Mouse (Mus musculus): ENCODE results near the gene Lcn9. TPM values are rescaled to one million over a fixed set of nuclear protein-coding genes. Genes with fewer than 3 reads are reported as not detected.
"Not testable (repeated sequence)": the region's sequence is repeated elsewhere in the genome, so short reads cannot be mapped to it uniquely, and the experiment has no call there.

Gene Lcn9
- polyA plus RNA-seq, 1 experiment from 2014 or later = not detected

DNA sequence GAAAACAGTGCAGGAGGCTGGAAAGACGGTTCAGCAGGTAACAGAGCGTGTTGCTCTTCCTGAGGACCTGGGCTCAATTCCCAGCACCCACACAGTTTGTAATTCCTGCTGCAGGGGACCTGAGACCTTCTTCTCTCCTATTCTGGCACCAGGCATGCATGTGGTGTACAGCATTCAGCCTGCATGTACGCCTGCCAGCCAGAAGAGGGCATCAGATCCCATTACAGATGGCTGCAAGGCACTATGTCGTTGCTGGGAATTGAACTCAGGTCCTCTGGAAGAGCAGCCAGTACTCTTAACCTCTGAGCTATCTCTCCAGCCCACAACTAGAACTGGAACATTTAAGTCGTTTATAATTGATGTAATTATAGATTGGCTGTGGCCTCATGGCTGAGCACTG lies 9.6 kb upstream of the Lcn9 start:
- H3K9me3 ChIP-seq = no peaks in the 10 kb centered on the region
- no peak overlapping the region for H3K9ac ChIP-seq
- ATAC-seq (ENCODE audit: low read depth) = no peak
- H3K27me3 ChIP-seq = no peaks in the 10 kb centered on the region
- 80% methylated on average over 5 of the region's 5 CpGs for WGBS
- no peak overlapping the region for H3K27ac ChIP-seq (replicated peaks)
- no peaks in the 10 kb centered on the region for H3K36me3 ChIP-seq
- H3K4me1 ChIP-seq (replicated peaks) = no peaks in the 10 kb centered on the region
- H3K4me2 ChIP-seq = no peak overlapping the region
- no peak overlapping the region for H3K4me3 ChIP-seq

DNA sequence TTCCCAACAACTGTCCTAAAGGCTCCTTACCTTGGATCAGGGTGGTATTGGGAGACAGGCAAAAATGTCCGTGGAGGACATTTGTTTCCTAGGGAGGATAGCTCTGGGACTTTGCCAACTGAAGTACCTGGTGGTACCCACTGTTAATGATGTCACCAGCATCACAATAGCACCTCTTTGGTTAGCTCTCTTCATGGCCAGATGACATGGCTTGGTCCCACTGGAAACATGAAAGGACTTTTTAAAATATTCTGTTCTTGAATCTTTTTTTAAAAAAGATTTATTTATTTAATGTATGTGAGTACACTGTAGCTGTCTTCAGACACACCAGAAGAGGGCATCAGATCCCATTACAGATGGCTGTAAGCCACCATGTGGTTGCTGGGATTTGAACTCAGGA lies 7.2 kb upstream of the Lcn9 start, which contains the start of gene Glt6d1:
Gene Glt6d1, minus strand, starts transcription at position 101 of the 400 bp plus-strand sequence.
- H3K4me2 ChIP-seq; H3K27me3 ChIP-seq; H3K4me1 ChIP-seq (replicated peaks); H3K27ac ChIP-seq (replicated peaks); H3K9ac ChIP-seq; H3K36me3 ChIP-seq; H3K9me3 ChIP-seq; H3K4me3 ChIP-seq; ATAC-seq (ENCODE audit: low read depth): not testable (repeated sequence)
- 81% methylated on average over 1 of the region's 1 CpGs for WGBS

DNA sequence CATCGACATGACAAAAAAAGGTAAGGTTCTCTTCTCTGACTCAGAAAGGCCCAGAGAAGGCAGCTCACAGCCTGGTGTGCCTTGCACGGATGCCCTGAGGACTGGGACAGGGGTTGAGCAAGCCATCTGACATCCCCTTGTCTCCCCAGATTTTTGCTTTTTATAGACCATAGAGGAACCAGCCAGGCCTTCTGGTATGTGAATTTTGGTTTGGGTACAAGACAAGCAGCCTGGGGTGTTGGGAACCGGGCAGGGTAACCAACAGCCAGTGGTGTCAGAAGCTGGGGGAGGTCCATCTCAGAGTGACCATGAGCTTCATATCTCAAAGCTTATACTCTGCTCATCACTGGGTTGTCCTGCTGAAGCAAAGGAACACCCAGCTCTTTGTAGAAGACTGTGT lies 1.8 kb downstream of the Lcn9 start:
- no peak for ATAC-seq (ENCODE audit: low read depth)

DNA sequence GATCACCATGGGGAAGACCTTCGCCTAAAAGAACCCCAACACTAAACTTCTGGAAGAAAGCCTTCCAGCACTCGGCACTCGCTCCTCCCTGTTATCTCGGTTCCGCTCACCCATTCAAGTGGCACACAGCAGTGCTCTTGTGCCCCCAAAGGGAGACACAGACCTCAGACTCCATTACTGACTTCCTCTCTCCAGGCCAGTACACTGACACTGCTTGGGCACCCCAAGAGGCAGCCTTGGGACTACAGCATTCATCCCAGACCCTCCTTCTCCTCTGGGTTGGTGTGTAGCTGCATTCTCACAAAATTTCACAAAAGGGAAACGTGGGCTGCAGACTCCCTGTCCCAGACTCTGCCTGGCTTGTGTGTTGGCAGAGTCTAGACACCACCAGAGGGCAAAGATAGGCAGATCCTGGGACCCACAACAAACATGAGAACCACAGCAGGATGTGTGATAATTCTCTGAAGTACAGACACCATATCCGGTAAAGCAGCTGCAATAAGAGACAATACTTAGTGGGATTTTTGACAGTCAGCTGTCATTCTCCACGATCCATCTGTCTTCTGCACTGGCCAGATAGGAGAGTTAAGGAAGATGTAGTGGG lies 5.5 kb downstream of the Lcn9 start:
- Histone ChIP-seq H3K27ac (replicated peaks) (no peak overlapping the region), H3K9ac (no peak overlapping the region), H3K4me3 (no peak overlapping the region), H3K4me2 (no peak overlapping the region), H3K36me3 (no peaks in the 10 kb centered on the region), H3K4me1 (replicated peaks) (no peaks in the 10 kb centered on the region), H3K9me3 (no peaks in the 10 kb centered on the region), H3K27me3 (no peaks in the 10 kb centered on the region)
- 84% methylated on average over 8 of the region's 8 CpGs for WGBS
- ATAC-seq (ENCODE audit: low read depth) = no peak

More for the DNA sequence above, 1.8 kb downstream of the Lcn9 start:
- Histone ChIP-seq H3K27ac (replicated peaks) (no peak overlapping the region), H3K9me3 (no peaks in the 10 kb centered on the region), H3K36me3 (no peaks in the 10 kb centered on the region), H3K27me3 (no peaks in the 10 kb centered on the region), H3K4me3 (no peak overlapping the region), H3K9ac (no peak overlapping the region), H3K4me1 (replicated peaks) (no peaks in the 10 kb centered on the region), H3K4me2 (no peak overlapping the region)
- WGBS = 86% methylated on average over 3 of the region's 3 CpGs

DNA sequence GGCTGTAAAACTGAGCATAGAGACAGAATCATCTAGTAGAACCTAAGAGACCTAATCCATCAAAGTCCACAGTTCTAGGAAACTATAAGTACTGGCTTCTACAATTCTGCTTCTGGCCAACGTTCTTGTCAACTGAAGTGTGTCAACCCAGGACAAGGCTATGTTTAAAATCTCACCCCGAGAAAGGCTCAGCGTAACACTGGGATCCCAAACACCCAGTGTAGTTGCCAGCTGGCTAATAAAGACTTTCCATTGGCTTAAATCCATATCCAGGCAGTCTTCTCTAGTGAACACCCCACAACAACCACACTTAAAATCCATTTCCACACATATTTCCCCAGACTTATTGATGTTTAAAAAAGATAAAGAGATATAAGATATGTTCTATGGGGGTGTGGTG lies 7.8 kb downstream of the Lcn9 start:
- no peaks in the 10 kb centered on the region for H3K27me3 ChIP-seq
- H3K4me3 ChIP-seq = no peak overlapping the region
- no peak overlapping the region for H3K4me2 ChIP-seq
- H3K36me3 ChIP-seq = no peaks in the 10 kb centered on the region
- WGBS = 86% methylated on average over 3 of the region's 3 CpGs
- H3K9ac ChIP-seq = no peak overlapping the region
- no peak for ATAC-seq (ENCODE audit: low read depth)
- no peak overlapping the region for H3K27ac ChIP-seq (replicated peaks)
- no peaks in the 10 kb centered on the region for H3K9me3 ChIP-seq
- no peaks in the 10 kb centered on the region for H3K4me1 ChIP-seq (replicated peaks)

DNA sequence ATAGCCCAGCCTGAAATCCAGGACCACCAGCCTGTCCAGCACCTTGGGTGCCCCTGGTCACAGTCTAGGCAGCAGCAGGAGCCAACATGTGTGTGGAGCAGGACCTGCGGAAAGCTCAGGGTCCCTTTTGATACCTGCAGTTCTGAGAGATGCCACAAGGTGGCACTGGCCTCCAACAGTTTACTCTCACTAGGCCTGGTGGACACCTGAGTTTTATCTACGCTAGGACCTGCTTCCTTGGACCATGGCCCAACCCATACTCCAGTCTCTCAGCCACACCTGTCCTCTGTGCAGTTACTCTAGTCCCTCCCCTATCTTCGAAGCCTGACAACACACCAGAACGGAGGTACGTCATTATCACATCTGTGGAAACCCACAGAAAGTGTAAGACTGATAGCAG lies 13.3 kb downstream of the Lcn9 start:
- Histone ChIP-seq H3K36me3 (no peaks in the 10 kb centered on the region), H3K4me2 (no peak overlapping the region), H3K9me3 (no peaks in the 10 kb centered on the region), H3K27me3 (no peaks in the 10 kb centered on the region), H3K4me3 (no peak overlapping the region), H3K4me1 (replicated peaks) (no peaks in the 10 kb centered on the region), H3K9ac (no peak overlapping the region), H3K27ac (replicated peaks) (no peak overlapping the region)
- 50% methylated on average over 5 of the region's 5 CpGs for WGBS
- peak; percentile 77 for ATAC-seq (ENCODE audit: low read depth)

DNA sequence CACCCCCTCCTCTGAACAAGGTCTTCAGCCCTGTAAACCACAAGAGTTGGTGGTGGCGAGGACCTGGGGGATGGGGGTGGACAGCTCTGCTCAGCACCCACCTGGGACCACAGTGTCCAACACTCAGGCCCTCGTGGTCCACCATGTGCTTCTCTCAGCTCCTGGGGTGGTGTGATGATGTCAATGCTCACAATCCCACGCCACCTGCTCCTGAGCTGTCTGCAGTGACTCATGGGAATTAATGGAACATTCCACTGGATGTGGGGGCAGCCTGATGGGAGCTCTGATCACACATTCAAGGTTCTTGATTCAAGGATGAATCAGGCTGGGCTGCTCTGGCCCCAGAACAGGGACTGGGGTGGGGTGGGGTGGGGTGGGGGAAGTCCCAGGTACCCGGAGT lies 19.2 kb downstream of the Lcn9 start:
- Histone ChIP-seq H3K36me3 (no peaks in the 10 kb centered on the region), H3K9me3 (no peaks in the 10 kb centered on the region), H3K27ac (replicated peaks) (no peak overlapping the region), H3K9ac (no peak overlapping the region), H3K4me2 (no peak overlapping the region), H3K4me3 (no peak overlapping the region), H3K27me3 (no peaks in the 10 kb centered on the region), H3K4me1 (replicated peaks) (no peaks in the 10 kb centered on the region)
- ATAC-seq (ENCODE audit: low read depth) = no peak
- 79% methylated on average over 4 of the region's 4 CpGs for WGBS

DNA sequence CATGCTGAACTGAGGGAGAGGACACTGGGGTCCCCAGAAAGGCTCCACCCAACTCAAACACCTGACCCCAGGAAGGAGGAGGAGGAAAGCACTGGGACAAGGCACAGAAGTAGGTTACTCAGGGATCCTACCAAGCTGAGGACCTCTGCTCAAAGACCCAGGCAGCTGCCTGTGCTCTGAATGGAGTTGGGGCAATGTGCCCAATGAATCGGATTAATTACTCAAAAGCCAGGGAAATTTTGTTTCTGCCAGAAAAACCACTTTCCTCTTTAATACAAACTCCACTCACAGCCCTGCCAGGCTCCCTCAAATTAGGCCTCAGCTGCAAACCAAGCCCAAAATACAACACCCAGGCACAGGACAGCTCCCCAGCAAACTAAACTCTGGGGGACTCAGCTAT lies 19.8 kb downstream of the Lcn9 start:
- WGBS = 70% methylated on average over 1 of the region's 1 CpGs
- Histone ChIP-seq H3K9me3 (no peaks in the 10 kb centered on the region), H3K4me3 (no peak overlapping the region), H3K9ac (no peak overlapping the region), H3K36me3 (no peaks in the 10 kb centered on the region), H3K4me2 (no peak overlapping the region), H3K27me3 (no peaks in the 10 kb centered on the region), H3K27ac (replicated peaks) (no peak overlapping the region), H3K4me1 (replicated peaks) (no peaks in the 10 kb centered on the region)
- ATAC-seq (ENCODE audit: low read depth) = no peak

DNA sequence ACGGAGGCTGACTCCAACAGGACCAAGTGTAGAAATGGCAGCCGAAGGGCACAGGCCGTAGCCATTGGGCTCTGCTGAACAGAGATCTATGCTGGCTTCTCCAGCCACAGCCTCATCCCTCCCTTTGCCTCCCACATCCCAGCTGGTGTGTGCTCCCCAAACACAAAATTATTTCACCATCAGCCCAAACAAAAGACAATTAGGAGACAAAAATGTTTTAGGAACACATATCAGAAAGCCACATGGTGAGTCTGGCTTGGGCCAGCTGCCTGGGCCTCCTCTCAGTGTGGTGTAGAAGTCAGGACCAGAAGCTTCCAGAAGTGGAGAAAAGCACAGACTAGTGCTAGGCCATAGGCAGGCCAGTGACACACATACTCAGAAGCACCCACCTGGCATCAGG lies 21.1 kb downstream of the Lcn9 start:
- Histone ChIP-seq H3K9me3 (no peaks in the 10 kb centered on the region), H3K27ac (replicated peaks) (no peak overlapping the region), H3K4me2 (no peak overlapping the region), H3K27me3 (no peaks in the 10 kb centered on the region), H3K4me1 (replicated peaks) (no peaks in the 10 kb centered on the region), H3K36me3 (no peaks in the 10 kb centered on the region), H3K9ac (no peak overlapping the region), H3K4me3 (no peak overlapping the region)
- 84% methylated on average over 3 of the region's 3 CpGs for WGBS
- ATAC-seq (ENCODE audit: low read depth) = no peak

DNA sequence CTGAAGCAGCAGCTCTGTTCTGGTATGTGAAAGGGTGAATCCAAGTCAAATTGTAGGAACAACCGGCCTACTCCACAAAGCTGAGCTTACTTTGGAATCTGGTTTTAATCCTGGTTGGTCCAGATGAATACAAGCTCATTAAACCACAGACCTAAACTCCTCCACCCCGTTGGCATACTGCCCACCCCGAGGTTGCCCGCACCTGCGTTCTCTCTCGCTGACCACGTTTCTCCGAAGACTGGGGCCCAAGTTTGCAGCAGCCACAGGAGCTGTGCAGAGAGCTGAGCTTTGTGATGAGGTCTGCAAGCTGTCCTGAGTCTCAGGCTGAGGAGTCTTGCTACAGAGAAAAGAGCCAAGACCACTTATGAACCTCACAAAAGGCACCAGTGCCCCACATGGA lies 23.6 kb downstream of the Lcn9 start:
- Histone ChIP-seq H3K9ac (no peak overlapping the region), H3K4me1 (replicated peaks) (no peaks in the 10 kb centered on the region), H3K4me3 (no peak overlapping the region), H3K27me3 (no peaks in the 10 kb centered on the region), H3K36me3 (no peaks in the 10 kb centered on the region), H3K4me2 (no peak overlapping the region), H3K9me3 (no peaks in the 10 kb centered on the region), H3K27ac (replicated peaks) (no peak overlapping the region)
- WGBS = 82% methylated on average over 8 of the region's 8 CpGs
- no peak for ATAC-seq (ENCODE audit: low read depth)

DNA sequence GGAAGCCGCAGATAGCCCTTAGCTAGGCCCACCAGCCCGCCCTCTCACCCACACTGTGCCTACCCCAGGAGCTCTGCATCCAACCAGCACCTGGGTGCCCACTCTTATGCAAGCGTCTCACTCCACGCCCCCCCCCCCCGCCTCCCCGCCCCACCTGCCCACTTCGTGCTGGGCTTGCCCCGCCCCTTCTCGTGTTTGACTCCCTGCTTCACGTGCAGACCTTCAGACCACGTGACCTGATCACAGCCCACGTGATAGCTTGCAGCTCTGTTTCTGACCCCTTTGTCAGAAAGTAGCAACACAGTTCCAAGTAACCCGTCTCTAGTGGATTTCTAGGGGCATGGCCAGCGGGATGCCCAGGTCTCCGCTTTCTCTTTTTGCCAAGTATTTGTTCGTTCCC lies 24.3 kb downstream of the Lcn9 start, which contains the start of gene Sohlh1:
Gene Sohlh1, minus strand, starts transcription at position 23 of the 400 bp plus-strand sequence.
- Histone ChIP-seq H3K9me3 (no peaks in the 10 kb centered on the region), H3K9ac (no peak within 1 kb of the TSS), H3K4me1 (replicated peaks) (no peaks in the 10 kb centered on the region), H3K27me3 (no peaks in the 10 kb centered on the region), H3K4me3 (no peak within 1 kb of the TSS), H3K36me3 (no peaks in the 10 kb centered on the region), H3K27ac (replicated peaks) (no peak within 1 kb of the TSS), H3K4me2 (no peak within 1 kb of the TSS)
- no peak for ATAC-seq (ENCODE audit: low read depth)
- WGBS = 79% methylated on average over 16 of the region's 16 CpGs

DNA sequence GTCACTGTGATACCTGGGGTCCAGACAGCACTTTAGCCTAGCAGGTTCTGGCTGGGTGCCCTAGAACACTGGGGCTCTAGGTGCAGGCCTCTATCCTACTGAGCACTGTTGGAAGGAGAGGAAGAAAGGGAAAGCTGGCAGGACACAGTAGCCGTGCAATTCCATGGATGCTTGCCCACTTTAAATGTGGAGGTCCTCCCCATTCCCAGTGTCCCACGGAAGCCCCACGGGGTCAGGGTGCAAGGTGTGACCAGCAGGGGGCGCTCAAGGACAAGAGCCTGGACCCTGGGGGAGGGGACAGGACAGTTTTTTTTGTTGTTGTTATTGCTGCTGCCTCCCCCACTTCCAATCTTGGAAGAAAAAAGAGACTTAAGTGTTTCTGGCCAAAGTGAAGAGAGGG lies 27.4 kb downstream of the Lcn9 start:
- H3K9me3 ChIP-seq = no peaks in the 10 kb centered on the region
- no peak overlapping the region for H3K27ac ChIP-seq (replicated peaks)
- WGBS = 15% methylated on average over 4 of the region's 4 CpGs
- no peaks in the 10 kb centered on the region for H3K4me1 ChIP-seq (replicated peaks)
- no peaks in the 10 kb centered on the region for H3K27me3 ChIP-seq
- no peak for ATAC-seq (ENCODE audit: low read depth)
- no peak overlapping the region for H3K4me3 ChIP-seq
- H3K4me2 ChIP-seq = no peak overlapping the region
- H3K36me3 ChIP-seq = no peaks in the 10 kb centered on the region
- no peak overlapping the region for H3K9ac ChIP-seq

DNA sequence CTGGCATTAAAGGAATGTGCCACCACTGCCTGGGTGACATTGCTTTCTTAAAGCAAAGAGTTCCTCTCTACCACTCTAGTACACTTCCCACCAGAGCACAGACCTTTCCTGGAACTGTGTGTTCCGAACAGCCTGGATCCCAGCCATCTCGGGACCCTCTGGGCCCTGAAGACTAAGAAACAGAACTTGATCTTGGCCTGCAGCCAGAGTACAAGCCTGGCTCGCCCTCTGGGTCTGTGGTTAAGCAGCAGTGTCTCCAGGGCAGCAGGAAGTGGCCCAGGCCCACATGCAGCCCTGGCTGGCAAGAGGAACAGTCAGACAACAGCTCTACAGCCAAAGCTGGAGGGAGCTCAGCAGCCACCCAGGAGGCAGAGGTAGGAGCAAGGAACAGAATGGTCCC lies 29.7 kb downstream of the Lcn9 start:
- H3K4me2 ChIP-seq = no peak overlapping the region
- no peaks in the 10 kb centered on the region for H3K9me3 ChIP-seq
- no peak overlapping the region for H3K27ac ChIP-seq (replicated peaks)
- H3K9ac ChIP-seq = no peak overlapping the region
- no peaks in the 10 kb centered on the region for H3K27me3 ChIP-seq
- ATAC-seq (ENCODE audit: low read depth) = no peak
- no peaks in the 10 kb centered on the region for H3K4me1 ChIP-seq (replicated peaks)
- no peaks in the 10 kb centered on the region for H3K36me3 ChIP-seq
- H3K4me3 ChIP-seq = no peak overlapping the region
- WGBS = 45% methylated on average over 3 of the region's 3 CpGs
